In genomic region chr4:135949911-135950310, GRCm38 (mm10) we compare ENCODE assay signal across 9 mouse cellular contexts. TPM values are rescaled to one million over a fixed set of nuclear protein-coding genes. Genes with fewer than 3 reads are reported as not detected.
DNase-seq lines count a peak whose midpoint lies in the region; ATAC-seq lines count a peak whose summit lies in the region.
"Had no signal": no experiment of that assay in that cellular context is flagged by ENCODE, and none has a peak within 500 bp of the region (broad histone marks: within the 10 kb centered on the region; RNA-seq: fewer than 3 reads in every experiment).

No protein-coding gene starts in this region.

- intact Hi-C loops in heart, postnatal 36 days (cut with DNase I) = no loop called here

- 39% methylated on average over 6 of the region's 6 CpGs for WGBS in heart, embryonic 13.5 days
- WGBS in lung, embryonic 15.5 days = 50% methylated on average over 6 of the region's 6 CpGs

- no peak overlapping the region for H3K4me3 ChIP-seq in heart, embryonic 13.5 days
- H3K4me3 ChIP-seq in lung, embryonic 15.5 days = no peak overlapping the region

- peaks cover 37% of the 10 kb centered on the region for H3K4me1 ChIP-seq in heart, embryonic 13.5 days
- peaks cover 23% of the 10 kb centered on the region for H3K4me1 ChIP-seq in lung, embryonic 15.5 days

- peaks cover 36% of the 10 kb centered on the region for H3K36me3 ChIP-seq in heart, embryonic 13.5 days
- H3K36me3 ChIP-seq in lung, embryonic 15.5 days = peaks cover 23% of the 10 kb centered on the region

- peak overlapping the region; percentile 12; the same call in 1 of the 2 replicates for H3K9ac ChIP-seq in heart, embryonic 13.5 days
- no peak overlapping the region for H3K9ac ChIP-seq in lung, embryonic 15.5 days

- no peak for ATAC-seq in heart, embryonic 13.5 days (ENCODE audit: extremely low read depth, insufficient number of reproducible peaks, low FRiP score, low TSS enrichment)
- ATAC-seq in lung, embryonic 15.5 days (ENCODE audit: borderline replicate concordance, extremely low read depth, low FRiP score, low TSS enrichment) = 0 out of 2 replicates have a peak, but pooled peaks have one; percentile 12

- no peaks in the 10 kb centered on the region for H3K27me3 ChIP-seq in heart, embryonic 13.5 days (replicated peaks)
- no peaks in the 10 kb centered on the region for H3K27me3 ChIP-seq in lung, embryonic 15.5 days

- DNase-seq in heart, postnatal 36 days = no peak
- DNase-seq in lung, postnatal 10 days = no peak
- peak; percentile 68 to 84 for DNase-seq in cerebellum, adult 18-20 months
- peak; percentile 42 to 51 for DNase-seq in kidney, postnatal 36 days
- no peak for DNase-seq in T-cell, adult 2 months (ENCODE audit: low spot score)
- no peak for DNase-seq in urinary bladder, postnatal 4 days (ENCODE audit: low spot score in 2 of 2)
- DNase-seq: thymus, postnatal 25 days had no signal

- H3K27ac ChIP-seq in heart, embryonic 13.5 days (replicated peaks) = peak overlapping the region; percentile 63
- H3K27ac ChIP-seq in lung, embryonic 15.5 days = 0 out of 2 replicates have a peak overlapping the region, but pooled peaks have one; percentile 17

- H3K9me3 ChIP-seq in heart, embryonic 13.5 days = peaks cover 3% of the 10 kb centered on the region; the same call in 1 of the 2 replicates
- no peaks in the 10 kb centered on the region for H3K9me3 ChIP-seq in lung, embryonic 15.5 days

- no peak overlapping the region for H3K4me2 ChIP-seq in heart, embryonic 13.5 days
- no peak overlapping the region for H3K4me2 ChIP-seq in lung, embryonic 15.5 days

RNA-seq across cellular contexts. Expression of gene Hmgcl, which starts 3.7 kb away (rescaled TPM):
- 73.0 and 81.6 TPM in 2 replicates for polyA plus RNA-seq in heart, embryonic 13.5 days (2015; fragmentation: Nextera tagmentation; extraction: Ambion mirVana)
- total RNA-seq in heart, postnatal 36 days (2021) = 10 to 100 TPM; 72.7 to 86.8 TPM
- 76.1 TPM in 2 replicates for polyA plus RNA-seq in lung, embryonic 15.5 days (2015; fragmentation: Nextera tagmentation; extraction: Ambion mirVana)

RNA-seq across cellular contexts. Expression of gene Gale, which starts 13.6 kb away (rescaled TPM):
- polyA plus RNA-seq in heart, embryonic 13.5 days (2015; fragmentation: Nextera tagmentation; extraction: Ambion mirVana) = 23.6 and 28.7 TPM in 2 replicates
- total RNA-seq in heart, postnatal 36 days (2021) = 1 to 10 TPM in 1 of 2 experiments, under 1 TPM in 1; 0.94 to 1.9 TPM
- 38.2 and 40.5 TPM in 2 replicates for polyA plus RNA-seq in lung, embryonic 15.5 days (2015; fragmentation: Nextera tagmentation; extraction: Ambion mirVana)

RNA-seq across cellular contexts. Expression of gene Lypla2, which starts 22.5 kb away (rescaled TPM):
- 65.5 and 75.4 TPM in 2 replicates for polyA plus RNA-seq in heart, embryonic 13.5 days (2015; fragmentation: Nextera tagmentation; extraction: Ambion mirVana)
- total RNA-seq in heart, postnatal 36 days (2021) = 10 to 100 TPM; 33.3 to 34.7 TPM
- 122 and 124 TPM in 2 replicates for polyA plus RNA-seq in lung, embryonic 15.5 days (2015; fragmentation: Nextera tagmentation; extraction: Ambion mirVana)

RNA-seq across cellular contexts. Expression of gene Fuca1, which starts 29.4 kb away (rescaled TPM):
- polyA plus RNA-seq in heart, embryonic 13.5 days (2015; fragmentation: Nextera tagmentation; extraction: Ambion mirVana) = 46.0 and 47.9 TPM in 2 replicates
- total RNA-seq in heart, postnatal 36 days (2021) = 10 to 100 TPM; 31.0 to 31.4 TPM
- polyA plus RNA-seq in lung, embryonic 15.5 days (2015; fragmentation: Nextera tagmentation; extraction: Ambion mirVana) = 71.7 and 76.4 TPM in 2 replicates

RNA-seq across cellular contexts. Expression of gene Pithd1, which starts 37.2 kb away (rescaled TPM):
- 39.2 and 42.0 TPM in 2 replicates for polyA plus RNA-seq in heart, embryonic 13.5 days (2015; fragmentation: Nextera tagmentation; extraction: Ambion mirVana)
- total RNA-seq in heart, postnatal 36 days (2021) = 10 to 100 TPM; 19.8 to 22.2 TPM
- polyA plus RNA-seq in lung, embryonic 15.5 days (2015; fragmentation: Nextera tagmentation; extraction: Ambion mirVana) = 50.1 and 59.7 TPM in 2 replicates

Comparison
In these comparisons a context has a peak if more than half of its experiments do, and no peak if none do; other contexts are left out.
1. DNase-seq: peak in cerebellum, adult 18-20 months (2 of 2) and kidney, postnatal 36 days (2 of 2); none in heart, postnatal 36 days (0 of 2), lung, postnatal 10 days (single experiment), T-cell, adult 2 months (single experiment) and urinary bladder, postnatal 4 days (0 of 2).